Mouse (Mus musculus): Measurements from ENCODE around the gene Apol8.
"Not testable (repeated sequence)": the region's sequence is repeated elsewhere in the genome, so short reads cannot be mapped to it uniquely, and the experiment has no call there.

- TF ChIP-seq EP300, CTCF (IDR thresholded peaks at IDR 0.05; ENCODE audit: low read depth): not testable (repeated sequence)
These were observed 51.5 kb downstream of the Apol8 start for GRCm38 (mm10) chr15:77705306-77705705.

Data from liver, postnatal 0 days (tissue).